Mouse (Mus musculus) limb, embryonic 15.5 days (tissue): Measurements from ENCODE around the gene Snorc. TPM values are rescaled to one million over a fixed set of nuclear protein-coding genes. Genes with fewer than 3 reads are reported as not detected.

Experiments used
- ATAC-seq: fragments of 200-750 bp; cut with Nextera tagmentation; 2 replicates; pipeline ENCODE4 v1.8.0; 2017; ENCODE audit warnings: low read depth, moderate TSS enrichment; ENCODE audit not compliant: insufficient number of reproducible peaks, low FRiP score, low TSS enrichment
- H3K27ac ChIP-seq: fragments of 300-500 bp; sonication (generic); 2 replicates; pipeline ENCODE4 v1.5.1; 2015; ENCODE audit warnings: moderate library complexity, mild to moderate bottlenecking, inconsistent platforms
- H3K27me3 ChIP-seq: fragments of 300-500 bp; sonication (generic); 2 replicates; pipeline ENCODE4 v1.6.1; 2015; ENCODE audit warnings: inconsistent platforms
- H3K36me3 ChIP-seq: fragments of 300-500 bp; sonication (generic); 2 replicates; pipeline ENCODE4 v1.6.1; 2015; ENCODE audit warnings: inconsistent platforms
- H3K4me1 ChIP-seq: fragments of 300-500 bp; sonication (generic); 2 replicates; pipeline ENCODE4 v1.6.1; 2015; ENCODE audit warnings: inconsistent platforms
- H3K4me2 ChIP-seq: fragments of 300-500 bp; sonication (generic); 2 replicates; pipeline ENCODE4 v1.6.1; 2015; ENCODE audit warnings: mild to moderate bottlenecking, inconsistent platforms
- H3K4me3 ChIP-seq: fragments of 300-500 bp; sonication (generic); 2 replicates; pipeline ENCODE4 v1.5.1; 2015; ENCODE audit warnings: mild to moderate bottlenecking, inconsistent platforms
- H3K9ac ChIP-seq: fragments of 300-500 bp; sonication (generic); 2 replicates; pipeline ENCODE4 v1.6.1; 2015; ENCODE audit warnings: inconsistent platforms
- H3K9me3 ChIP-seq: fragments of 300-500 bp; sonication (generic); 2 replicates; pipeline ENCODE4 v1.6.1; 2016; ENCODE audit warnings: inconsistent platforms
- WGBS: fragments of 180-500 bp; shearing (Covaris S2); methylation state at CpG from one replicate; pipeline ENCODE4 v1.1.7; 2015; 5-methylcytosine and 5-hydroxymethylcytosine counted together
- polyA plus RNA-seq: library from polyadenylated mRNA; unstranded; fragments of >200 nt; fragmentation: Nextera tagmentation; extraction: Ambion mirVana; gene quantifications from 2 replicates; pipeline ENCODE4 v1.2.1, GENCODE M21; 2015

The Snorc gene
- polyA plus RNA-seq, 1 experiment from 2014 or later, result 84.6 TPM

GRCm38 (mm10) chr1:87520467-87520866 lies 50.4 kb downstream of the Snorc start:
- H3K4me1 ChIP-seq, result no peaks in the 10 kb centered on the region
- H3K27me3 ChIP-seq, result 0 out of 2 replicates have a peak, but pooled peaks cover 3% of the 10 kb centered on the region
- H3K4me2 ChIP-seq, result 0 out of 2 replicates have a peak overlapping the region, but pooled peaks have one; percentile 17
- no peaks in the 10 kb centered on the region for H3K36me3 ChIP-seq
- no peak overlapping the region for H3K9ac ChIP-seq
- no peak overlapping the region for H3K27ac ChIP-seq
- no peak overlapping the region for H3K4me3 ChIP-seq
- ATAC-seq, result no peak
- no peaks in the 10 kb centered on the region for H3K9me3 ChIP-seq

GRCm38 (mm10) chr1:87521523-87521922 lies 51.5 kb downstream of the Snorc start:
- ATAC-seq, result no peak
- no peak overlapping the region for H3K4me3 ChIP-seq
- no peak overlapping the region for H3K4me2 ChIP-seq
- no peak overlapping the region for H3K27ac ChIP-seq
- no peaks in the 10 kb centered on the region for H3K9me3 ChIP-seq
- no peaks in the 10 kb centered on the region for H3K36me3 ChIP-seq
- no peaks in the 10 kb centered on the region for H3K4me1 ChIP-seq
- 0 out of 2 replicates have a peak, but pooled peaks cover 3% of the 10 kb centered on the region for H3K27me3 ChIP-seq
- H3K9ac ChIP-seq, result no peak overlapping the region
- WGBS, result 64% methylated on average over 1 of the region's 1 CpGs

- no peak for ATAC-seq
- 89% methylated on average over 7 of the region's 7 CpGs for WGBS
Observed at GRCm38 (mm10) chr1:87525041-87525440, 55.0 kb downstream of the Snorc start.

More at GRCm38 (mm10) chr1:87525041-87525440, 55.0 kb downstream of the Snorc start:
- Histone ChIP-seq H3K4me1 (no peaks in the 10 kb centered on the region), H3K27ac (no peak overlapping the region), H3K27me3 (no peaks in the 10 kb centered on the region), H3K4me2 (no peak overlapping the region), H3K9me3 (no peaks in the 10 kb centered on the region), H3K9ac (no peak overlapping the region), H3K36me3 (no peaks in the 10 kb centered on the region), H3K4me3 (no peak overlapping the region)

Other genes starting within 250 kb of the Snorc start
- gene Efhd1, start 205.9 kb upstream of the Snorc start, polyA plus RNA-seq, result 3.0 and 3.4 TPM in 2 replicates
- 49.6 and 57.5 TPM in 2 replicates for gene Gigyf2, start 143.3 kb upstream of the Snorc start, polyA plus RNA-seq
- 0.89 and 1.2 TPM in 2 replicates for gene Kcnj13, start 75.5 kb upstream of the Snorc start, polyA plus RNA-seq
- gene Neu2, start 39.6 kb downstream of the Snorc start, polyA plus RNA-seq, result not detected in 2 replicates
- gene Ngef, start 103.6 kb downstream of the Snorc start, polyA plus RNA-seq, result 2.4 and 3.0 TPM in 2 replicates
- gene Inpp5d, start 150.0 kb downstream of the Snorc start, polyA plus RNA-seq, result 7.2 and 8.8 TPM in 2 replicates